Mouse (Mus musculus) hindbrain, embryonic 13.5 days (tissue): ENCODE data around the gene Wsb2. TPM values are rescaled to one million over a fixed set of nuclear protein-coding genes. Genes with fewer than 3 reads are reported as not detected.
"Not testable (repeated sequence)": the region's sequence is repeated elsewhere in the genome, so short reads cannot be mapped to it uniquely, and the experiment has no call there.

Experiments used
- ATAC-seq: fragments of 200-750 bp; cut with Nextera tagmentation; 2 replicates; pipeline ENCODE4 v1.8.0; 2017; ENCODE audit warnings: moderate TSS enrichment; ENCODE audit not compliant: low FRiP score
- H3K27ac ChIP-seq: fragments of 300-500 bp; sonication (generic); 2 replicates; pipeline ENCODE4 v1.5.1; 2015; ENCODE audit warnings: inconsistent platforms, mild to moderate bottlenecking, moderate library complexity
- H3K27me3 ChIP-seq: fragments of 300-500 bp; sonication (generic); 2 replicates; pipeline ENCODE4 v1.6.1; 2015; ENCODE audit warnings: mild to moderate bottlenecking, inconsistent platforms
- H3K36me3 ChIP-seq: fragments of 300-500 bp; sonication (generic); 2 replicates; pipeline ENCODE4 v1.6.1; 2015; ENCODE audit warnings: mild to moderate bottlenecking, inconsistent platforms
- H3K4me1 ChIP-seq: fragments of 300-500 bp; sonication (generic); replicated peaks from 2 replicates; pipeline ENCODE4 v1.6.1; 2015; ENCODE audit warnings: inconsistent platforms
- H3K4me2 ChIP-seq: fragments of 300-500 bp; sonication (generic); 2 replicates; pipeline ENCODE4 v1.6.1; 2015; ENCODE audit warnings: inconsistent platforms, mild to moderate bottlenecking, moderate library complexity
- H3K4me3 ChIP-seq: fragments of 300-500 bp; sonication (generic); 2 replicates; pipeline ENCODE4 v1.5.1; 2015; ENCODE audit warnings: mild to moderate bottlenecking, inconsistent platforms
- H3K9ac ChIP-seq: fragments of 300-500 bp; sonication (generic); 2 replicates; pipeline ENCODE4 v1.6.1; 2015; ENCODE audit warnings: mild to moderate bottlenecking, inconsistent platforms
- H3K9me3 ChIP-seq: fragments of 300-500 bp; sonication (generic); 2 replicates; pipeline ENCODE4 v1.6.1; 2016; ENCODE audit warnings: inconsistent platforms
- WGBS: fragments of 180-500 bp; shearing (Covaris S2); methylation state at CpG from one replicate; pipeline ENCODE4 v1.1.7; 2015; 5-methylcytosine and 5-hydroxymethylcytosine counted together
- polyA plus RNA-seq: library from polyadenylated mRNA; unstranded; fragments of >200 nt; fragmentation: Nextera tagmentation; extraction: Ambion mirVana; gene quantifications from 2 replicates; pipeline ENCODE4 v1.2.1, GENCODE M21; 2015

Wsb2 gene
- polyA plus RNA-seq, 1 experiment from 2014 or later = 194 TPM

DNA sequence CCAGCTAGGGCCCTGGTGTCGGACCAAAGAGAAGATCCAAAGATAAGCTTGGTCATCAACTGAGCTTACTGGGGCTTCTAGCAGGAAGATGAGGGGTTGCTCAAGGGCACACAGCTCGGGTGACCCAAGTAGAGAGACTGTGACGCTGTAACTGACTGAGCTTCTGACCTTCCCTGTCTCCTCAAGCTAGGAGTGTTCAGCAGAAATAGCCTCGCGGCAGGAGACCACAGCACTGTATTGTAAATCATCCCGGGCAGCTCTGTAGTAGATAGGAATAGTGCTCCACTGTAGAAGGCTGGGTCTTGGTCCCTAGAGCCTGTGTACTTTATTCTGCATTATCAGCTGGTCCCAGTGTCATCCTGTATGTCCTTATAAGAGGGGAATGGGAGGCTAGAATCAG lies 15.2 kb upstream of the Wsb2 start:
- Histone ChIP-seq H3K4me1 (no peaks in the 10 kb centered on the region), H3K27ac (no peak overlapping the region), H3K27me3 (no peaks in the 10 kb centered on the region), H3K36me3 (no peaks in the 10 kb centered on the region), H3K9me3 (no peaks in the 10 kb centered on the region), H3K9ac (no peak overlapping the region), H3K4me2 (no peak overlapping the region), H3K4me3 (no peak overlapping the region)
- no peak for ATAC-seq
- 86% methylated on average over 6 of the region's 6 CpGs for WGBS

DNA sequence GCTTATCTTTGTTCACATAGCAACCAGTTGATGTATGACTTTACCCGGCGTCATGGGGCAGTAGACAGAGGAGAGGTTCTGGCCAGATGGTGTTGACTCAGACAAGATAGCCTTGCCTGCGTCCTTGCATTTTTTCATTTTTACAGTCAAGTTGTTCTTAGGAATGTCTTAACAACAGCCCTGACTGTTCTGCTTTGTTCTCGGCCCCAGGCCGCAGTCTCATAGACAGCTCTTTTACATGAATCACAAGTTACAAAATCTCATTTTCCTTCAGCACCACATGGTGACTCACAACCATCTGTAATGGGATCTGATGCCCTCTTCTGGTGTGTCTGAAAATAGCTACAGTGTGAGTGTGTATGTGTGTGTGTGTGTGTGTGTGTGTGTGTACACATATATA lies 12.6 kb upstream of the Wsb2 start:
- 89% methylated on average over 5 of the region's 5 CpGs for WGBS
- ATAC-seq, H3K4me2 ChIP-seq, H3K27me3 ChIP-seq, H3K36me3 ChIP-seq, H3K4me1 ChIP-seq, H3K9ac ChIP-seq, H3K4me3 ChIP-seq, H3K9me3 ChIP-seq, H3K27ac ChIP-seq: not testable (repeated sequence)

DNA sequence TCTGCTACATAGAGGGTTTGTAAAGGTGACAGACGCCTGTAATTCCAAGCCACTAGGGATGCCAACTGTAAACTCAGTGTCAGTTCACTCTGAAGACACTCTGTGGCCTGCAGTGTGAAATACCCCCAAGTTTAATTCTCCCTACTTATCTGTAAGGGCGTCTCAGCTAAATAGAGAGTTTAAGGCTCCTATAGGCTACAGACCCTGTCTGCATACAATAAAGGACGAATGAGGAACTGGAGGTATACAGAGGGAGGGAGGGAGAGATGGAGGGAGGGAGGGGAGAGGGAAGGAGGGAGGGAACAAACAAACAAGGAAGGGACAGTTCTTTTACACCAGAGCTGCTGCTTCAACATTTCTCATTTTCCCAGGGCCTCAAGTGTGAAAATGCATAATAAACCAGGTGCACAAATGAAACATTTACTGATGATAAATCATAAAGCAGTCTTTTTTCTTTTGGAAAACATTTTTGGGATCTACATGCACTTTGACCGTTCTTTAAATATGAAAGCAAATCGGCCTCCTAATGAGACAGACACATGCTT lies 11.6 kb upstream of the Wsb2 start:
- Histone ChIP-seq H3K36me3 (no peaks in the 10 kb centered on the region), H3K9me3 (no peaks in the 10 kb centered on the region), H3K9ac (no peak overlapping the region), H3K4me2 (no peak overlapping the region), H3K4me3 (no peak overlapping the region), H3K27ac (no peak overlapping the region), H3K27me3 (no peaks in the 10 kb centered on the region), H3K4me1 (no peaks in the 10 kb centered on the region)
- ATAC-seq = no peak
- 85% methylated on average over 5 of the region's 5 CpGs for WGBS

DNA sequence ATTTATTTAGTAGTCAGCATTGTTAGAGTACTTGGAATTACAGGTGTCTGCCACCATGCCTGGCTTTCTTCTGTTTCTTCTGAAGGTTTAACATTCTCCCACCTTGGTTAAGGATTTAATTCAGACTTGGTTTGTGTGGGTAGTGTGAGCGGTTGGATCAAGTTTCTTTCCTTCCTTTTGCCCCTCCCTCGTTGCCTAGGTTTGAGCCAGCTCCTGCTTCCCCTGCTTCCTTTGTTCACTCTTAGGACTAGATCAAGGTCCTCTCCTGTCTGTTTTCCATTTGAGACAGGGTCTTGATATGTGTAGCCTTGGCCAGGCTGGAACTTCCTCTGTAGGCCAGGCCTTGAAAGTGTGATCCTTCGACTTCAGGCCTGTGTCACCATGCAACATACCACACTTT lies 10.8 kb upstream of the Wsb2 start:
- Histone ChIP-seq H3K27me3 (no peaks in the 10 kb centered on the region), H3K4me1 (no peaks in the 10 kb centered on the region), H3K36me3 (no peaks in the 10 kb centered on the region), H3K9ac (no peak overlapping the region), H3K4me2 (no peak overlapping the region), H3K9me3 (no peaks in the 10 kb centered on the region), H3K27ac (no peak overlapping the region), H3K4me3 (no peak overlapping the region)
- 60% methylated on average over 3 of the region's 3 CpGs for WGBS
- ATAC-seq = no peak

DNA sequence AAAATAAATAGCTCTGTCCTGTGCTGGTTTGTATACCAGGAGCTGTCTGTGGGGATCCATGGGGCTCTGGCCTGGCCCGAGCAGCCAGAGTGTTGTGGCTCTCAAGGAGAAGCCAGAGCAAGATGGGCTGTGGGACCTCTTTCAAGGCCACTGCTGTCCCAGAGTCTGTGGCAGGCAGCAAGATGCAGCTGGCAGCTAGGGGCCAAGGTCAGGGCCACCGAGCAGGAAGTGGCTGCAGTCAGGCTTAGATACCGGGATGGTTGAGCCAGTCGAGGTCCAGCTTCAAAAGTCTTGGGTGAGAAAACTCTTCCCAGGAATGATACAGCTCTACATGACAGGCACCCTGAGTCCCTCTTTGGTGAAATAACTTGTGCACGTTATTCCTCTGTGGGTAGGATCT lies 10.1 kb upstream of the Wsb2 start:
- Histone ChIP-seq H3K4me1 (no peaks in the 10 kb centered on the region), H3K9ac (no peak overlapping the region), H3K27ac (no peak overlapping the region), H3K36me3 (no peaks in the 10 kb centered on the region), H3K27me3 (no peaks in the 10 kb centered on the region), H3K4me2 (no peak overlapping the region), H3K4me3 (no peak overlapping the region), H3K9me3 (no peaks in the 10 kb centered on the region)
- no peak for ATAC-seq
- WGBS = 87% methylated on average over 5 of the region's 5 CpGs

DNA sequence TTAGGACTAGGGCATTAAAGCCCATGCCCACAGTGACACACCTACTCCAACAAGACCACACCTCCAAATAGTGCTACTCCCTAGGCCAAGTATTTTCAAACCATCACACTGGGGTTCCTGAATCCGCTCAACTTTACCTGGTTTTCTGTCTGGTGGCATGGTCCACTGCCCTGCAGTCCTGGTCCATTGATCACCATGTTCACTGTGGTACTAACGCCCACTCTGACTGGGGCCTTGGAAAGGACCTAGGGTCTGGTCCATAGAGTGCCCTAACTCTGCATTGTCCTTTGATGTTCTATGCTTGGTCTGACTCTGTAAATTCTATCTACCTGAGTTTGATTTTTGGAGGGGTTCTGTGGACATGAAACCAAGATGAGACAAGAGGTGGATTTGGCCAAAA lies 9.3 kb upstream of the Wsb2 start:
- Histone ChIP-seq H3K9me3 (no peaks in the 10 kb centered on the region), H3K36me3 (no peaks in the 10 kb centered on the region), H3K4me1 (no peaks in the 10 kb centered on the region), H3K9ac (no peak overlapping the region), H3K27me3 (no peaks in the 10 kb centered on the region), H3K4me2 (0 out of 2 replicates have a peak overlapping the region, but pooled peaks have one; percentile 21), H3K27ac (no peak overlapping the region), H3K4me3 (no peak overlapping the region)
- 88% methylated on average over 2 of the region's 2 CpGs for WGBS
- no peak for ATAC-seq

DNA sequence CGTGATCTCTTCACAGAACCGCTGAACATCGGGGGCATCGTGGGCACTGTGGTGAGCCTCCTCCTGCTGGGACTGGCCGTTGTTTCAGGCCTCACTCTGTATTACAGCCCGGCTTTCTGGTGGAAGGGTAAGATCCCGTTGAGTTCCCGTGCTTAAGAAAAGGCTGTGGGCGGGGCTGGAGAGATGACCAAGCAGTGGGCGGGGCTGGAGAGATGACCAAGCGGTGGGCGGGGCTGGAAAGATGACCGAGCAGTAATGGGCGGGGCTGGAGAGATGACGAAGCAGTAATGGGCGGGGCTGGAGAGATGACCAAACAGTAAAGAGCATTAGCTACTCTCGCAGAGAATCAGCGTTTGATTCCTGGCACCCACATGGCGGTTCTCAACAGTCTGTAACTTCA lies 8.8 kb upstream of the Wsb2 start:
- Histone ChIP-seq H3K4me1 (no peaks in the 10 kb centered on the region), H3K27me3 (no peaks in the 10 kb centered on the region), H3K27ac (no peak overlapping the region), H3K36me3 (no peaks in the 10 kb centered on the region), H3K4me2 (peak overlapping the region; percentile 21; the same call in 1 of the 2 replicates), H3K9me3 (no peaks in the 10 kb centered on the region), H3K9ac (no peak overlapping the region), H3K4me3 (no peak overlapping the region)
- no peak for ATAC-seq
- 25% methylated on average over 19 of the region's 19 CpGs for WGBS

DNA sequence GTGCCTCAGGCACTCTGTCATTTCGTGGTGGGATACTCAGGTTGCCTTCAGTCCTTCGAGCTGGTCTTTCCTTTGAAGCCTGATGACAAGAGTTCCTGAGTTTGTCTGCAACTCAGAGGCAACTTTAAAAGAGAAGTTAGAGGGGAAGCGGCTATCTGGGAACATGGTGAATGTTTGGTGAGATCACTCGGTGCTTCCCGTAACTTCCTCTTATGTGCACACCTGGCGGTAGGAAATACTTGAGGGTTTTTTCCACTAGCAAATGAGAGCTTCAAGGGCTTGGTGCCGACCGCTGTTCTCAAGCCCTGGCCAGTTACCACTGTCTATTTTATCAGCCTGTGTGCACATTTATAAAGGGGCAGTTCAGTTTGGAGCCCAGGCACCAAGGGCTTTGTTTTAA lies 3.0 kb upstream of the Wsb2 start:
- H3K9me3 ChIP-seq = no peaks in the 10 kb centered on the region
- H3K4me1 ChIP-seq = peaks cover 26% of the 10 kb centered on the region
- H3K4me2 ChIP-seq = no peak overlapping the region
- no peak overlapping the region for H3K27ac ChIP-seq
- no peak overlapping the region for H3K9ac ChIP-seq
- 83% methylated on average over 8 of the region's 8 CpGs for WGBS
- ATAC-seq = no peak
- no peak overlapping the region for H3K4me3 ChIP-seq
- H3K27me3 ChIP-seq = no peaks in the 10 kb centered on the region
- no peaks in the 10 kb centered on the region for H3K36me3 ChIP-seq

DNA sequence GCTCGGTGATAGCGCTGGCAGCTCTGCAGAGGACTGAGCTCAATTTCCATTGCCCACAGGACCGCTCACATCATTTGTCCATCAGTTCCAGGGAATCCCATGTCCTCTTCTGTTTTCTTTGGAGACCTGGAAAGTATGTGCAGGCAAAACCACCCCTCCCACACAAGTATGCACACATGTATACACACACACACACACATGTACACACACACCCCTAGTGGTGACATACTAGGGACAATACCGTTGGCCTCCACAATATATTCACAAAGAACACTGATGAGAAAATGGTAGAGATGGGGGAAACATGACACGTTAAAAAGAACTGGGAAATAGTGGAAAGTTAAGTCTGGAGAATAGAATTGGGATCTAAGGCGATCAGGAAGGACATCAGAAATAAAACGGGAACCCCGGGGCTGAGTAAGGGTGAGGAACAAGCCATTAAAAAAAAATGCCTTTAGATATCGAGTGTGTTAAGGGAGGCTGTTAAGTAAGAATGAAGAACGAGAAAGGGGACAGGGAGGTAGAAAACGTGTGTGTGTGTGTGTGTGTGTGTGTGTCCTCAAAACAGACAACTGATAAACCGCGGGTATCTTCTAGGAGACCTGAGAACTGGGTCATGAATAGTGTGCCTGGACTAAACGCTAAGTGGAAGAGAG lies 1.3 kb upstream of the Wsb2 start:
- H3K27ac ChIP-seq = peak overlapping the region; percentile 96
- ATAC-seq = no peak
- no peaks in the 10 kb centered on the region for H3K36me3 ChIP-seq
- no peaks in the 10 kb centered on the region for H3K9me3 ChIP-seq
- peak overlapping the region; percentile 98; the same call in 1 of the 2 replicates for H3K4me3 ChIP-seq
- H3K9ac ChIP-seq = 0 out of 2 replicates have a peak overlapping the region, but pooled peaks have one; percentile 99
- no peaks in the 10 kb centered on the region for H3K27me3 ChIP-seq
- H3K4me2 ChIP-seq = peak overlapping the region; percentile 88
- WGBS = 51% methylated on average over 14 of the region's 14 CpGs
- peaks cover 43% of the 10 kb centered on the region for H3K4me1 ChIP-seq

DNA sequence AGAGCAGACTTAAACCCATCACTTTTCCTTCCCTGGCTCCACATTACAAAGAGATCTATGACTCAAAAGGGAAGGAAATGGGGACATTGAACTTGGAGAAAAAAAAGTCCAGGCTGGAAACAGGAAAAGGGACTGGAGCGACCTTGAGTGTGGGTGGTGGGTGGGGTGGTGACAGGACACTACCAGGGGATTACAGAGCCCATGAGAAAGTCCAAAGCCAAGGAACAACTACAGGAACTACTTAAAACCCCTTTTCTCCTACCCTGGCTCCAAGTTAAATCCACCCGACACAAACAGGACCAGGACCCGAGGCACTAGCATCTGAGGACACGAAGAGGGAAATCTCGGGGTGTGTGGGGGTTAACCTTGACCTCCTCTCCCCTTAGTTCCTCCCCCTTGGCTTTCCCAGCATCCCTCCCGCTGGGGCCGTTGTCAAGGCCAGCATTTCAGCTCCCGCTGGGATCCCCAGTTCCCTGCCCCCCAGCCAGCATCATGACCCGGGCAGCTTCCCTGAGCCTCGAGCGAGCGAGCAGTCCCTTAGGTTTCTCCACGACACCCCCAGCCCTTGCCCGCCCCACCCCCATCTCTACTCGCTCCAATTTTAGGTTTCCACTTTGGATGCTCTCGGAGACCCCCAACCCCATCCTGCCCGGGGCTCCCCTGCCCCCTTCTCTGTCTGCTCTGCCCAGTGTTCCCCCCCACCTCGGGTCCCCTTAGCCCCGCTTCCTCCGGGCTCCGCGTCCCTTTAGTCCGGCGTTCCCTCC lies 557 bp upstream of the Wsb2 start:
- H3K27me3 ChIP-seq = no peaks in the 10 kb centered on the region
- H3K9me3 ChIP-seq = no peaks in the 10 kb centered on the region
- peak overlapping the region; percentile 88 for H3K4me2 ChIP-seq
- H3K4me1 ChIP-seq = peaks cover 50% of the 10 kb centered on the region
- peak overlapping the region; percentile 96 for H3K27ac ChIP-seq
- peak overlapping the region; percentile 98 for H3K4me3 ChIP-seq
- H3K36me3 ChIP-seq = no peaks in the 10 kb centered on the region
- WGBS = 1% methylated on average over 22 of the region's 24 CpGs
- peak; percentile 53 for ATAC-seq
- peak overlapping the region; percentile 99 for H3K9ac ChIP-seq

DNA sequence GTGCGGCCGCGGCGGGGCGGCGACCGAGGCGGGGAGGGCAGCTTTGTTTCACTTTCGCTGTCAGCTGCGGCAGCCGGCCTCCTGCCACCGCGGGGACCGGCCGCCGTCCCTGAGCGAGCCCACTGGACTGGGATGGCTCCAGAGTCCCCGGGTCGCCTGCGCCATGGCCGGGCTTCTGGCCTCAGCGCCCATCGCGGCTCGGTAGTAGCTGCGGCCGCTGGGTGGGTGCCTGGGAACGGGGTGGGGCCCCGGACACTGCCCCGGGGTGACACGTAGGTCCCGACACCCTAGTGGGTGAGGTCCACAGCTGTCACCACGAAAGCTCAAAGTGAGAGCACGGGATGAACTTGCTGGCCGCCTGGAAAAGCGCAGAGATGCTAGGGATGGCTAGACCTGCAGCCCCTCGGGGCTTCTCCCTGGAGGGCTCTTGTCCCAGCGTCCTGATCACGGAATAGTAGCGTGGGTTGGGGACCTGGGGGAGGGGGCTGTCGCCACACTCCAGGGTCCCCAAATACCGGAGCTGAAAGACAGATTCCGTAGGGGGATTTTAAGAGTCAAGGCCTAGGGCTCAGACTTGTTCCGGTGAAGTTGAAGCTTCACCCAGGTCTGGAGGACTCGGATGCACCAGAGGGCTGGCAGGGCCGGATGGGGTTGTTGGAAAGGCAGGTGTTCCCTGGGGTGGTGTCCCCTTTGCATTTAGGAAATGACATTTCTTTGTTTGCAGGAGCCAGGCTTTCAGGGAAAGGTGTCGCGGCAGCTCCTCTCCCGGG lies 559 bp downstream of the Wsb2 start:
- Histone ChIP-seq H3K27me3 (no peaks in the 10 kb centered on the region), H3K4me2 (peak overlapping the region; percentile 88), H3K4me3 (peak overlapping the region; percentile 98), H3K36me3 (no peaks in the 10 kb centered on the region), H3K9ac (peak overlapping the region; percentile 99), H3K4me1 (peaks cover 58% of the 10 kb centered on the region), H3K27ac (peak overlapping the region; percentile 96), H3K9me3 (no peaks in the 10 kb centered on the region)
- peak; percentile 58 for ATAC-seq
- under 1% methylated on average over 48 of the region's 49 CpGs for WGBS

DNA sequence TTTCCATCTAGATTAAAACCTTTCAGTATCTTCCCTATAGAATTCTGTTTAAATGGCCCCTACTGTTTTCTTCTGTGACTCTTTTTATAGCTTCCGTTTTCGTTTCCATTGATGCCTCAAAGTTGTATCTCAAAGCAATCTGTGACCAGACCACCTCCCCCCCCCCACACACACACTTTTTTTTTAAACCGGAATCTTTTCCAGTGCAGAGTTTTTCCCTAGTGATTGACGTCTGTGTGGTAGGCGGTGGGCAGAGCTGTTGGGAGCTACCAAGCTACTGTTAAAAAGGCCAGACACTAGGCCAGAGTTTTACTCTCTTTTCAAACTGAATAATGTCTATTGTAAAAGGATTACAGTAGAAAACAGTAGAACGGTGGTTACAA lies 1.1 kb downstream of the Wsb2 start:
- Histone ChIP-seq H3K4me2 (peak overlapping the region; percentile 88), H3K9me3 (no peaks in the 10 kb centered on the region), H3K27ac (peak overlapping the region; percentile 96), H3K4me1 (peaks cover 64% of the 10 kb centered on the region), H3K27me3 (no peaks in the 10 kb centered on the region), H3K36me3 (peaks cover 1% of the 10 kb centered on the region), H3K4me3 (peak overlapping the region; percentile 98), H3K9ac (peak overlapping the region; percentile 99)
- no peak for ATAC-seq
- 5% methylated on average over 6 of the region's 6 CpGs for WGBS
